Comparison of ENCODE assay signal across 14 mouse cellular contexts in genomic region chr17:9892141-9892540, GRCm38 (mm10).
"Had no signal": no experiment of that assay in that cellular context is flagged by ENCODE, and none has a peak within 500 bp of the region (broad histone marks: within the 10 kb centered on the region; RNA-seq: fewer than 3 reads in every experiment).

No protein-coding gene starts in this region.

- H3K9me3 ChIP-seq: limb, embryonic 12.5 days; liver, embryonic 13.5 days; stomach, embryonic 15.5 days had no signal

- H3K36me3 ChIP-seq: limb, embryonic 12.5 days; liver, embryonic 13.5 days; stomach, embryonic 15.5 days had no signal

- H3K27ac ChIP-seq: limb, embryonic 12.5 days; liver, embryonic 13.5 days; macrophage; stomach, embryonic 15.5 days had no signal

- ATAC-seq: liver, postnatal 0 days; midbrain, embryonic 16.5 days had no signal

- H3K9ac ChIP-seq: limb, embryonic 12.5 days; liver, embryonic 13.5 days; liver, postnatal 0 days; stomach, embryonic 15.5 days had no signal

- H3K4me1 ChIP-seq: megakaryocyte, embryonic 14.5 days had no signal

- H3K4me2 ChIP-seq: limb, embryonic 12.5 days; liver, embryonic 13.5 days; stomach, embryonic 15.5 days had no signal

- H3K4me3 ChIP-seq: limb, embryonic 12.5 days; liver, embryonic 13.5 days; megakaryocyte, embryonic 14.5 days; stomach, embryonic 15.5 days had no signal

- DNase-seq: kidney, adult 11 months; layer of hippocampus, adult 9-11 months; layer of hippocampus, postnatal 36 days; liver; liver, embryonic 13.5 days; liver, postnatal 0 days; right cerebral cortex, postnatal 14 days; thymus, adult 2 months; thymus, postnatal 25 days had no signal

- H3K27me3 ChIP-seq: limb, embryonic 12.5 days; liver, embryonic 13.5 days; megakaryocyte, embryonic 14.5 days; stomach, embryonic 15.5 days had no signal
